Mouse (Mus musculus) spleen, adult 2 months (tissue): Measurements from ENCODE around the gene Tnfsfm13.

Experiments
- CTCF ChIP-seq: fragments of 200-500 bp; IDR thresholded peaks from 2 replicates; pipeline ENCODE4 v1.5.1; 2011; ENCODE audit warnings: mild to moderate bottlenecking, inconsistent platforms; ENCODE audit not compliant: insufficient read depth, insufficient read length, insufficient replicate concordance; ENCODE audit errors: extremely low read depth
- POLR2A ChIP-seq: fragments of 200-500 bp; IDR thresholded peaks from 2 replicates; pipeline ENCODE4 v1.6.1; 2011; ENCODE audit warnings: low read depth, low read length, inconsistent platforms

DNA sequence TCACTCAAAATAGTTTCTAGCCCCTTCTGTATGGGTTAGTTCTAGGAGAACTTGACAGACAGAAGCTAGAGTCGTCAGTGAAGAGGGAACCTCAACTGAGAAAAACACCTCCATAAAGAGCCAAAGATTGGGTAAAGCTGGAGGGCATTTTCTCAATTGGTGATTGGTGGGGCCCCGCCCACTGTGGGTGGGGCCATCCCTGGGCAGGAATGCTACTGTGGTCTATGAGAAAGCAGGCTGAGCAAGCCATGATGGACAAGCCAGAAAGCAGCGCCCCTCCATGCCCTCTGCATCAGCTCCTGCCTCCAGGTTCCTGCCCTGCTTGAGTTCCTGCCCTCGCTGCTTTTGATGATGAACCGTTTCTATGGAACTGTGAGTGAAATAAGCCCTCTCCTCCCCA, 30.1 kb upstream of the Tnfsfm13 start:
- TF ChIP-seq CTCF = no peak
- TF ChIP-seq POLR2A = no peak
